Mouse (Mus musculus): ENCODE measurements around the gene Ctla2b. TPM values are rescaled to one million over a fixed set of nuclear protein-coding genes. Genes with fewer than 3 reads are reported as not detected.
"Not testable (repeated sequence)": the region's sequence is repeated elsewhere in the genome, so short reads cannot be mapped to it uniquely, and the experiment has no call there.

Ctla2b gene
- 10 to 100 TPM in 1 of 2 experiments, 1 to 10 TPM in 1; 5.2 to 11.0 TPM for total RNA-seq (2021)
- long read RNA-seq, experiment 1, partial matches to known transcripts, result 0 of 4 reads
- long read RNA-seq, experiment 1, other reads (novel, unspliced or antisense), result 0 of 4 reads
- long read RNA-seq, experiment 2, partial matches to known transcripts, result 0 of 1 reads
- long read RNA-seq, experiment 2, other reads (novel, unspliced or antisense), result 0 of 1 reads

DNA sequence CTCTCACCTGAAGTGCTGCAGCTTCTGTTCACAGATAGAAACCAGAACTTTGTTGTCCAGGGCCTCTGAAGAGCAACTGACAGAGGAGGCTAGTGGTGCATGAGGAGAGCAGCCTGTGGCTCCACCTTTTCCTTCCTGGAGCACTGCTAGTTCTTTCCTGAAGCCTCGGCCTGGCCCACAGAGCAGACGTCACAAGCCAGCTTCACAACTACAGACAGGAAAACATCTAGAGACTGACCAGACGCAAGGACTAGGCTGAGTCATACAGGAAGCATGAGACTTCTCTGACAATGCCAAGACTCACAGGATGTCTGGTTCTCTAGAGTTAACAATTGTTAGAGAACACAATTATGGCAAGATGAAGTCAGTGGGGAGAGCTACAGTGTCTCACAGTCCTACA is at the start of gene Ctla2b:
TSS of gene Ctla2b (minus strand) at position 120 of the 400 bp plus-strand sequence.
- DNase-seq, result peak; percentile 44

DNA sequence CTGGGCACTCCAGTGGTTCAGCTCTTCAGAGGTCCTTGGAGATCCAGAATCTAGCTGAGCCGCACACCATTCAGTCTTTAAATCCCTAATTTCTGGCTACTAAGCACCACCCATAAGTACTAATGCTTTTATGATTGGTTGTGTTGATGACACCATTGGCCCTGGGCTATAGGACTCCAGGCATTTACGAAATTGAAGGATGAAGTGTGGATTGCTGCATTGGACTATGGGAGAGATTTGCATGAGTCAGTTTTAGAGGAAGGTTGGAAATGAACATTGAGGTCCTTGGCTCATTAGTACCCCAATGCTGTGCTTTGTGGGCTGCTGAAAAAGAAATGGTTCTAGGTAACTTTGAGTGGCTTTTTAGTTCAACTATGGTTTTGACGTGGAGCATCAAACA is 44.6 kb upstream of the Ctla2b start, which contains the start of gene Tpbpa:
TSS of gene Tpbpa (minus strand) at position 101 of the 400 bp plus-strand sequence.
- DNase-seq, result not testable (repeated sequence)

DNA sequence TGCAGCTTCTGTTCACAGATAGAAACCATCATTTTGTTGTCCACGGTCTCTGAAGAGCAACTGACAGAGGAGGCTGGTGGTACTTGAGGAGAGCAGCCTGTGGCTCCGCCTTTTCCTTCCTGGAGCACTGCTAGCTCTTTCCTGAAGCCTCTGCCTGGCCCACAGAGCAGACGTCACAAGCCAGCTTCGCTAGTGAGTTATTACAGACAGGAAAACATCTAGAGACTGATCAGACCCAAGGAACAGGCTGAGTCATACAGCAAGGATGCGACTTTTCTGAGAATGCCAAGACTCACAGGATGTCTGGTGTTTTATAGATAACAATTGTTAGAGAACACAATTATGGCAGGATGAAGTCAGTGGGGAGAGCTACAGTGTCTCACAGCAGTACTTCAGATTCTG is 39.3 kb upstream of the Ctla2b start, which contains the start of the genes Gm49391 and Ctla2a:
TSS of gene Gm49391 (minus strand) at position 72 of the 402 bp plus-strand sequence.
TSS of gene Ctla2a (minus strand) at position 126 of the 402 bp plus-strand sequence.
- peak; percentile 21 for DNase-seq

DNA sequence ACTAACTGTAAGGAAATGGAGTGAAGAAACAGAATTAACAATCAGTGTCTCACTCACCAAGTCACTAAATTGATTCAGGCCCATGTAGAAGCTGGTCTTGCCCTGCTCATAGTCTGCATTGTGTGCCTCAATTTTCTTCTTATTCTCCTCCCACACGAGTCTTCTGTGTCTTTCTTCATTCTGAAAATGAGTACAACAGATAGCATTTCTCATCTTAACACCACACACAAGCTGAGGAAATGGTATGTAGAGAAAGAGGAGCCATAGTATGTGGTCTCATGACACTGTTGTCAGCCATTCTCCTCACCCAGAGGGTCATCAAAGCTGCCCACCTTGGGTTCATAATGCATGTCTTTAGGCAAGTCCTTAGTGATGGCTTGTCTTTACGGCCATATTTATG is 38.2 kb upstream of the Ctla2b start, which contains the start of gene Gm49393:
TSS of gene Gm49393 (minus strand) at position 101 of the 400 bp plus-strand sequence.
- DNase-seq, result not testable (repeated sequence)

DNA sequence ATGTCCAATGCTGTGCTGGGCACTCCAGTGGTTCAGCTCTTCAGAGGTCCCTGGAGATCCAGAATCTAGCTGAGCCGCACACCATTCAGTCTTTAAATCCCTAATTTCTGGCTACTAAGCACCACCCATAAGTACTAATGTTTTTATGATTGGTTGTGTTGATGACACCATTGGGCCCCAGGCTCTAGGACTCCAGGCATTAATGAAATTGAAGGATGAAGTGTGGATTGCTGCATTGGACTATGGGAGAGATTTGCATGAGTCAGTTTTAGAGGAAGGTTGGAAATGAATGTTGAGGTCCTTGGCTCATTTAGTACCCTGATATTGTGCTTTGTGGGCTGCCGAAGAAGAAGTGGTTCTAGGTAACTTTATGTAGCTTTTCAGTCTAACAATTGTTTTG is 7.5 kb upstream of the Ctla2b start, which contains the start of gene Tpbpb:
TSS of gene Tpbpb (minus strand) at position 101 of the 400 bp plus-strand sequence.
- DNase-seq, result not testable (repeated sequence)

DNA sequence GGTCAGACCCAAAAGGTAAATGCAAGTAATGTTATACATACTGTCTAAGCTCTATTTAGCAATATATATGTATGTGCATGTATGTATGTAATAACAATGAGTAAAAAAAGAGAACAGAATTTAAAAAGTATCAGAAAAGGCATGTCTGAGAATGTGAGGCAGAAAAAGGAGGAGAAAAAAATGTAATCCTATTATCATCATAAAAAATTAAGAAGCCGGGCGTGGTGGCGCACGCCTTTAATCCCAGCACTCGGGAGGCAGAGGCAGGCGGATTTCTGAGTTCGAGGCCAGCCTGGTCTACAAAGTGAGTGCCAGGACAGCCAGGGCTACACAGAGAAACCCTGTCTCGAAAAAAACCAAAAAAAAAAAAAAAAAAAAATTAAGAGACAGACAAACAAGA is 453 bp downstream of the Ctla2b start, which contains the start of gene Gm49392:
TSS of gene Gm49392 (minus strand) at position 101 of the 400 bp plus-strand sequence.
- DNase-seq, result not testable (repeated sequence)

DNA sequence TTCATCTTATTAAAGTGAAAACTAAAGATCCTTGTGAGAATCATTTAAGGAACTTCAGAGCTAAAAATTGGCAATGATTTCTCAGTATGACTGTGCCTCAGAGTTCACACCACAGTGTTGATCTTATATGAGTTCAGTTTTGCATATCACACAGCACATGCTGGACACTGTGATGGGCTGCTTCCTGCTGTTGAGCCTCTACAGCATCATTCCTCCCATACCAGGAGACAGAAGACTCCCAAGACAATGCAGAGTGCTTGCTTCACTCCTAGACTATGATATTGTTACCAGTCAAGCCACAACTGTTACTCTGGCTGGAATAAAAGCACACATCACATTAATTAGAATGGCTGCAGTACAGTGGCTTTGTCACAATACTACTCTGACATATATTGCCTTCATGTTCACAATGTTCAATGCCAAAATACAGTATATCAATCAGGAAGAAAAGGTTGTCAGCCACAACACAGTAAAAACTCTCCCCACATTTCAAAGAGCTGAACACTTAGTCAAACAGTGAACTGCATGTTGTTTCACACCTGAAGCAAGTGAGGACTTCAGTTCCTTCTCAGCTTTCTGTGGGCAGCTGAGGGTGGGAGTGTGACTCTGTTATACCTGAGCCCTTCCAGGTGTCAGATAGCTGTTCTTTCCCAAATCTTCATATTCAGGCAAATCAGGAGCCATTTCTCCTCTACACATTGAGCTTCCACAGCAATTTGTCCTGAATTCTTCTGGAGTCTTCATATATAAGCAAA is 1.7 kb downstream of the Ctla2b start:
- DNase-seq, result no peak

DNA sequence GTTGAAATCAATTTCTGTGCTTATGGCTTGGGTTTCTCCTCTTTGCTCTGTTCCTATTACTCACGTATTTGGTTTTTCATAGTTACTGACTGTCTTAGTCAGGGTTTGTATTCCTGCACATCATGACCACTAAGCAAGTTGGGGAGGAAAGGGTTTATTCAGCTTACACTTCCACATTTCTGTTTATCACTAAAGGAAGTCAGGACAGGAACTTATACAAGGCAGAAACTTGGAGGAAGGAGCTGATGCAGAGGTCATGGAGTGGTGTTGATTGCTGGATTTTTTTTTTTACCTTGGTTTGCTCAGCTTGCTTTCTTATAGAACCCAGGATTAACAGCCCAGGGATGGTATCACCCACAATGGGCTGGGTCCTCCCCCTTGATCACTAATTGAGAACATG is 4.9 kb downstream of the Ctla2b start:
- DNase-seq, result no peak

DNA sequence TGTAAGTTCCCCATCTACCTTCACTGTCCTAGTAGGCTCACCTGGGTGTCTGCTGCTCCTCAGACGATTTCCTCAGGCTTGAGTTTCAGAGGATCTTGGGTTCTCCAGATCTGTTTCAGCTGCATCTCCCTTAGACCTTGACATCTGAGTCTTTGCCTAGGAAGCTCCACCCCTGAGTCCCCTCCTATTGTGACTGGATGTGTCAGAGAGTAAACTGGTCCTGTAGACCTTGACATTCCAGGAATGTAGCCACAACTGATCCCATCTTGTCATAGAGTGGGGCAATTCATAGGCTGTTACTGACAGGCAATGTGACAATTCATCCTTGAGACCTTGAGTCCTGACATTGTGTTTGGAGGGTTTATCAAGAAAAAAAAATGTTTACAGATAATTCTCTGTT is 33.0 kb downstream of the Ctla2b start, which contains the start of gene 4930486L24Rik:
TSS of gene 4930486L24Rik (minus strand) at position 195 of the 400 bp plus-strand sequence.
- DNase-seq, result peak; percentile 27

DNA sequence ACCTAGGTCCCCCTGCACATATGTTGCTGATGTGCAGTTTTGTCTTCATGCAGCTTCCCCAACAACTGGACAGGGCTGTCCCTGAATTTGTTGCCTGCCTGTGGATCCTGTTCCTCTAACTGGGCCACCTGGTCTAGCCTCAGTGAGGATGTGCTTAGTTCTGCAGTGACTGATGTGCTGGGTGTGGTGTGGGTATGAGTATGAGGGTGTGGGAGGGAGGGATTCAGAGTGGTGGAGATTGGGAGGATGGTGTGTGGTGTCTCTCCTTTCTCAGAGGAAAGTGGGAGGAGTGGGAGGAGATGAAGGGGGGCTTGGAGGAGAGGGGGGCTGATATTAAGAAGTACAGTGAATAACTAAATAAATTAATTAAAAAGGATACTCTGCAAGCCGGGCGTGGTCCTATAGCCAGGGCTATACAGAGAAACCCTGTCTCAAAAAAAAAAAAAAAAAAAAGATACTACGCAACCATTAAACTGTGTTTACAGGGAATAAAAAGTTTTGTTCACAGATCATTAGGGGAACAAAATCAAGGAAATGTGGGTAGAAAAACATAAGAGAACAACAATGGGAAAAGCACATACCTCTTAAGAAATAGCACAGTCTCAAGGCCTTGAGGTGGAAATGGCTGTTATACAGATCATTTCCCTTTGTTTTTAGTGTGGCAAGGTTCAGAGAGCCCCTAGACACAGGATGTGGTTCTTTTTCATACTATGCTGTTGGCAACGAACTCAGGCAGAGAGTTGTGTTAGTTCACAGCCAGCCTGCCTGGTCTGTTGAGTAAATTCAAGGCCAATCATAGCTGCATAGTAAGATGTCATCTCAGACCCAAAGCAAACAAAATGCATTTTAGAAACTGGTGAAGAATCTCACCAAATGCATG is 48.8 kb downstream of the Ctla2b start:
- no peak for DNase-seq

Other genes starting within 250 kb of the Ctla2b start
- not detected for gene BC051665, start 111.1 kb downstream of the Ctla2b start, total RNA-seq (2021)
- gene Ctsll3, start 94.6 kb downstream of the Ctla2b start, total RNA-seq (2021), result not detected
- 10 to 100 TPM; 21.8 to 23.7 TPM for gene 4930486L24Rik, start 33.0 kb downstream of the Ctla2b start, total RNA-seq (2021)
- gene Gm49392, start 553 bp downstream of the Ctla2b start, total RNA-seq (2021), result under 1 TPM; 0.58 to 0.99 TPM
- not detected for gene Tpbpb, start 7.4 kb upstream of the Ctla2b start, total RNA-seq (2021)
- gene Gm49393, start 38.1 kb upstream of the Ctla2b start, total RNA-seq (2021), result not detected
- gene Gm49391, start 39.1 kb upstream of the Ctla2b start, total RNA-seq (2021), result 1 to 10 TPM in 1 of 2 experiments, under 1 TPM in 1; 0.70 to 1.8 TPM
- 10 to 100 TPM; 44.4 to 56.3 TPM for gene Ctla2a, start 39.2 kb upstream of the Ctla2b start, total RNA-seq (2021)
- not detected for gene Tpbpa, start 44.5 kb upstream of the Ctla2b start, total RNA-seq (2021)
- gene Ctsj, start 108.5 kb upstream of the Ctla2b start, total RNA-seq (2021), result not detected
- not detected for gene Ctsq, start 143.2 kb upstream of the Ctla2b start, total RNA-seq (2021)

Measured in adrenal gland, postnatal 10 days (tissue).